8 mouse cellular contexts compared by ENCODE assay signal in genomic region chr13:41219687-41220303, GRCm38 (mm10). TPM values are rescaled to one million over a fixed set of nuclear protein-coding genes. Genes with fewer than 3 reads are reported as not detected.
DNase-seq lines count a peak whose midpoint lies in the region; ATAC-seq and TF ChIP-seq lines count a peak whose summit lies in the region.

No protein-coding gene starts in this region.

- no peaks in the 10 kb centered on the region for H3K4me1 ChIP-seq in cerebellum, adult 2 months (ENCODE audit: control insufficient read depth, insufficient read depth, low read length)
- H3K4me1 ChIP-seq in liver, adult 2 months (ENCODE audit: control insufficient read depth, insufficient read depth, low read length) = peaks cover 17% of the 10 kb centered on the region
- H3K4me1 ChIP-seq in embryonic fibroblast, embryonic 13.5 days (ENCODE audit: control insufficient read depth, insufficient read depth, low read length) = no peaks in the 10 kb centered on the region
- peaks cover 4% of the 10 kb centered on the region; the same call in 1 of the 2 replicates for H3K4me1 ChIP-seq in limb, embryonic 12.5 days (replicated peaks)
- peaks cover 15% of the 10 kb centered on the region for H3K4me1 ChIP-seq in neural tube, embryonic 15.5 days

- peak overlapping the region; percentile 95 for H3K9ac ChIP-seq in liver, adult 2 months (ENCODE audit: low read depth, low read length)
- H3K9ac ChIP-seq in limb, embryonic 12.5 days (replicated peaks) = peak overlapping the region; percentile 63
- peak overlapping the region; percentile 66 for H3K9ac ChIP-seq in neural tube, embryonic 15.5 days (replicated peaks)

- ATAC-seq in cerebellum, adult (ENCODE audit: insufficient number of reproducible peaks, low FRiP score, low TSS enrichment) = no peak
- ATAC-seq in limb, embryonic 12.5 days (ENCODE audit: insufficient number of reproducible peaks, insufficient read depth, low FRiP score, low TSS enrichment, low read depth) = peak; percentile 71
- peak; percentile 81 for ATAC-seq in neural tube, embryonic 15.5 days (ENCODE audit: low FRiP score)
- ATAC-seq in granulocyte monocyte progenitor cell, adult 5-6 weeks (replicated peaks; ENCODE audit: poor library complexity, severe bottlenecking) = no peak

- peaks cover 24% of the 10 kb centered on the region for H3K9me3 ChIP-seq in limb, embryonic 12.5 days
- peaks cover 4% of the 10 kb centered on the region; the same call in 1 of the 2 replicates for H3K9me3 ChIP-seq in neural tube, embryonic 15.5 days (replicated peaks)

- WGBS in cerebellum, adult 2 months = 2% methylated on average over 39 of the region's 39 CpGs
- 1% methylated on average over 33 of the region's 39 CpGs for WGBS in liver, adult 2 months
- 4% methylated on average over 36 of the region's 39 CpGs for WGBS in limb, embryonic 12.5 days
- under 1% methylated on average over 37 of the region's 39 CpGs for WGBS in neural tube, embryonic 15.5 days

- no peak for TF ChIP-seq CTCF in cerebellum, adult 2 months (IDR thresholded peaks at IDR 0.05; ENCODE audit: borderline replicate concordance, insufficient read depth, low read depth, low read length)
- no peak for TF ChIP-seq CTCF in liver, adult 2 months (IDR thresholded peaks at IDR 0.05; ENCODE audit: low read depth, low read length)
- TF ChIP-seq CTCF in embryonic fibroblast, embryonic 13.5 days (IDR thresholded peaks at IDR 0.05; ENCODE audit: borderline replicate concordance, insufficient read depth, low read length) = no peak

- H3K27me3 ChIP-seq in cerebellum, adult 2 months (ENCODE audit: control insufficient read depth, insufficient read depth, low read length) = no peaks in the 10 kb centered on the region
- no peaks in the 10 kb centered on the region for H3K27me3 ChIP-seq in liver, adult 2 months (ENCODE audit: control insufficient read depth, insufficient read depth, low read length)
- H3K27me3 ChIP-seq in limb, embryonic 12.5 days = no peaks in the 10 kb centered on the region
- H3K27me3 ChIP-seq in neural tube, embryonic 15.5 days (replicated peaks) = no peaks in the 10 kb centered on the region

- H3K4me2 ChIP-seq in limb, embryonic 12.5 days = peak overlapping the region; percentile 67
- H3K4me2 ChIP-seq in neural tube, embryonic 15.5 days = peak overlapping the region; percentile 56

- H3K4me3 ChIP-seq in cerebellum, adult 2 months (replicated peaks; ENCODE audit: insufficient read depth, low read depth, low read length) = peak overlapping the region; percentile 44
- peak overlapping the region; percentile 88 for H3K4me3 ChIP-seq in liver, adult 2 months (ENCODE audit: insufficient read depth, low read depth, low read length)
- H3K4me3 ChIP-seq in embryonic fibroblast, embryonic 13.5 days (ENCODE audit: insufficient read depth, low read length) = peak overlapping the region; percentile 15; the same call in 1 of the 2 replicates
- H3K4me3 ChIP-seq in limb, embryonic 12.5 days (replicated peaks) = peak overlapping the region; percentile 69
- peak overlapping the region; percentile 66 for H3K4me3 ChIP-seq in neural tube, embryonic 15.5 days (replicated peaks)

- H3K79me2 ChIP-seq in liver, adult 2 months (ENCODE audit: control insufficient read depth, insufficient read depth, low read length) = peaks cover 18% of the 10 kb centered on the region

- DNase-seq in cerebellum, adult 2 months = peak; percentile 15 to 35
- no peak for DNase-seq in liver, adult 2 months (ENCODE audit: extremely low read depth, low read depth, low spot score)
- no peak for DNase-seq in liver

- no peaks in the 10 kb centered on the region for H3K36me3 ChIP-seq in liver, adult 2 months (ENCODE audit: control insufficient read depth, insufficient read depth, low read length)
- no peaks in the 10 kb centered on the region for H3K36me3 ChIP-seq in limb, embryonic 12.5 days
- no peaks in the 10 kb centered on the region for H3K36me3 ChIP-seq in neural tube, embryonic 15.5 days

- no peak for TF ChIP-seq POLR2A in cerebellum, adult 2 months (IDR thresholded peaks at IDR 0.05; ENCODE audit: borderline replicate concordance, insufficient read depth, low read length)
- no peak for TF ChIP-seq POLR2A in liver, adult 2 months (IDR thresholded peaks at IDR 0.05; ENCODE audit: extremely low read depth, insufficient read depth, low read length)
- TF ChIP-seq POLR2A in embryonic fibroblast, embryonic 13.5 days (IDR thresholded peaks at IDR 0.05; ENCODE audit: low read depth, low read length) = no peak

- no peak overlapping the region for H3K27ac ChIP-seq in cerebellum, adult 2 months (ENCODE audit: insufficient read depth, low read length)
- H3K27ac ChIP-seq in liver, adult 2 months (replicated peaks; ENCODE audit: insufficient read depth, low read depth, low read length) = peak overlapping the region; percentile 82
- H3K27ac ChIP-seq in embryonic fibroblast, embryonic 13.5 days (ENCODE audit: insufficient read depth, low read length) = no peak overlapping the region
- peak overlapping the region; percentile 56 for H3K27ac ChIP-seq in limb, embryonic 12.5 days
- H3K27ac ChIP-seq in neural tube, embryonic 15.5 days (replicated peaks) = peak overlapping the region; percentile 69

RNA-seq across cellular contexts. Expression of gene Elovl2, which starts 0.4 kb away (rescaled TPM):
- polyA plus RNA-seq in cerebellum, adult 2 months (2012; rRNA removed) = 18.5 and 20.0 TPM in 2 replicates
- total RNA-seq in liver, adult 2 months (2014; rRNA removed) = 287 and 443 TPM in 2 replicates
- polyA plus RNA-seq in liver, adult 2 months (2012; rRNA removed) = 157 and 182 TPM in 2 replicates
- polyA plus RNA-seq in embryonic fibroblast, embryonic 13.5 days (2011; ENCODE audit: insufficient read length, low read depth, missing spikeins) = 0.14 TPM in 1 of 2 replicates, not detected in the other
- 9.6 and 9.9 TPM in 2 replicates for polyA plus RNA-seq in limb, embryonic 12.5 days (2016; fragmentation: Nextera tagmentation; extraction: Ambion mirVana)
- 30.7 and 35.2 TPM in 2 replicates for polyA plus RNA-seq in neural tube, embryonic 15.5 days (2015; fragmentation: Nextera tagmentation; extraction: Ambion mirVana)
- not detected in 2 replicates for total RNA-seq in granulocyte monocyte progenitor cell, adult 5-6 weeks (2014; fragmentation: Nextera tagmentation)
- total RNA-seq in granulocyte monocyte progenitor cell, adult 5-6 weeks (2017) = 0.13 TPM in 1 of 2 replicates, not detected in the other

RNA-seq across cellular contexts. Expression of gene Smim13, which starts 29.8 kb away (rescaled TPM):
- polyA plus RNA-seq in cerebellum, adult 2 months (2012; rRNA removed) = 70.5 and 76.2 TPM in 2 replicates
- total RNA-seq in liver, adult 2 months (2014; rRNA removed) = 14.6 and 20.7 TPM in 2 replicates
- 5.1 and 5.2 TPM in 2 replicates for polyA plus RNA-seq in liver, adult 2 months (2012; rRNA removed)
- 21.5 and 28.8 TPM in 2 replicates for polyA plus RNA-seq in embryonic fibroblast, embryonic 13.5 days (2011; ENCODE audit: insufficient read length, low read depth, missing spikeins)
- polyA plus RNA-seq in limb, embryonic 12.5 days (2016; fragmentation: Nextera tagmentation; extraction: Ambion mirVana) = 15.3 and 18.7 TPM in 2 replicates
- polyA plus RNA-seq in neural tube, embryonic 15.5 days (2015; fragmentation: Nextera tagmentation; extraction: Ambion mirVana) = 28.2 and 31.2 TPM in 2 replicates
- total RNA-seq in granulocyte monocyte progenitor cell, adult 5-6 weeks (2014; fragmentation: Nextera tagmentation) = 13.7 and 14.0 TPM in 2 replicates
- 12.1 and 14.8 TPM in 2 replicates for total RNA-seq in granulocyte monocyte progenitor cell, adult 5-6 weeks (2017)

RNA-seq across cellular contexts. Expression of gene Gm17364, which starts 54.0 kb away (rescaled TPM):
- not detected in 2 replicates for polyA plus RNA-seq in cerebellum, adult 2 months (2012; rRNA removed)
- total RNA-seq in liver, adult 2 months (2014; rRNA removed) = not detected in 2 replicates
- not detected in 2 replicates for polyA plus RNA-seq in liver, adult 2 months (2012; rRNA removed)
- not detected in 2 replicates for polyA plus RNA-seq in embryonic fibroblast, embryonic 13.5 days (2011; ENCODE audit: insufficient read length, low read depth, missing spikeins)
- not detected in 2 replicates for polyA plus RNA-seq in limb, embryonic 12.5 days (2016; fragmentation: Nextera tagmentation; extraction: Ambion mirVana)
- polyA plus RNA-seq in neural tube, embryonic 15.5 days (2015; fragmentation: Nextera tagmentation; extraction: Ambion mirVana) = not detected in 2 replicates
- total RNA-seq in granulocyte monocyte progenitor cell, adult 5-6 weeks (2014; fragmentation: Nextera tagmentation) = not detected in 2 replicates
- total RNA-seq in granulocyte monocyte progenitor cell, adult 5-6 weeks (2017) = not detected in 2 replicates

Comparison
In these comparisons a context has a peak if more than half of its experiments do, and no peak if none do; other contexts are left out.
1. DNase-seq: peak in cerebellum, adult 2 months (2 of 2); none in liver, adult 2 months (single experiment) and liver (single experiment).
2. H3K27ac ChIP-seq: peak in liver, adult 2 months (single experiment), limb, embryonic 12.5 days (single experiment) and neural tube, embryonic 15.5 days (single experiment); none in cerebellum, adult 2 months (single experiment) and embryonic fibroblast, embryonic 13.5 days (single experiment).
3. H3K4me3 ChIP-seq: peak in every context shown above with its lines; median percentile 88 in liver, adult 2 months; 69 in limb, embryonic 12.5 days; 66 in neural tube, embryonic 15.5 days; 44 in cerebellum, adult 2 months; 15 in embryonic fibroblast, embryonic 13.5 days.
4. ATAC-seq: peak in limb, embryonic 12.5 days (single experiment) and neural tube, embryonic 15.5 days (single experiment); none in cerebellum, adult (single experiment) and granulocyte monocyte progenitor cell, adult 5-6 weeks (single experiment).
5. Peak in every context shown above with its lines, with median percentiles within 50 percentile points of each other: H3K9ac ChIP-seq.